Mouse (Mus musculus) olfactory bulb, adult 2 months (tissue): Measurements from ENCODE around the gene Rfwd3.

Experiments used
- CTCF ChIP-seq: fragments of 200-500 bp; IDR thresholded peaks from 2 replicates; pipeline ENCODE4 v1.5.1; 2012; ENCODE audit warnings: low read depth, mild to moderate bottlenecking, low read length, moderate library complexity; ENCODE audit not compliant: insufficient read depth
- POLR2A ChIP-seq: fragments of 200-500 bp; IDR thresholded peaks from 2 replicates; pipeline ENCODE4 v1.6.1; 2012; ENCODE audit warnings: mild to moderate bottlenecking, low read depth, low read length, moderate library complexity; ENCODE audit not compliant: insufficient read depth

DNA sequence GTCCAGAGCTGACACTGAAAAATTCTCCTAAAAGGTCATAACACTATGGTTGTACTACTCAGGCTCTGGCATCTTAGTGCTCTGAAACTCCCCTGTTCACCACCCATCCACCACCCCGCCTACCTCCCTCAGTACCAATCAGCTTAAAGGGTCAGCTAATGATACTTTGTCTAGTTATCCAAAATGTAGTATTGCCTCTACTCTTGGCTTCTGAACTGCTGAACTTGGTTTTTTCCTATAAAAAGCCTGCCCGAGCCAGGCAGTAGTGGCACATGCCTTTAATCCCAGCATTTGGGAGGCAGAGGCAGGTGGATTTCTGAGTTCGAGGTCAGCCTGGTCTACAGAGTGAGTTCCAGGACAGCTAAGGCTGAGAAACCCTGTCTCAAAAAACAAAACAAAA, 4.3 kb upstream of the Rfwd3 start:
- no peak for TF ChIP-seq POLR2A
- TF ChIP-seq CTCF = no peak
